Mouse (Mus musculus) stomach, embryonic 15.5 days (tissue): Measurements from ENCODE around the gene Slc6a16. TPM values are rescaled to one million over a fixed set of nuclear protein-coding genes. Genes with fewer than 3 reads are reported as not detected.
A peak's percentile ranks its signal among the peaks of the same experiment; 100 is the strongest.

Experiments
- ATAC-seq: fragments of 200-750 bp; cut with Nextera tagmentation; 2 replicates; pipeline ENCODE4 v1.8.0; 2017; ENCODE audit warnings: low read depth, moderate number of reproducible peaks, moderate TSS enrichment; ENCODE audit not compliant: insufficient read depth, low FRiP score
- H3K27ac ChIP-seq: fragments of 300-500 bp; sonication (generic); 2 replicates; pipeline ENCODE4 v1.5.1; 2015; ENCODE audit warnings: mild to moderate bottlenecking, inconsistent platforms
- H3K27me3 ChIP-seq: fragments of 300-500 bp; sonication (generic); replicated peaks from 2 replicates; pipeline ENCODE4 v1.6.1; 2015; ENCODE audit warnings: inconsistent platforms
- H3K36me3 ChIP-seq: fragments of 300-500 bp; sonication (generic); 2 replicates; pipeline ENCODE4 v1.6.1; 2015; ENCODE audit warnings: inconsistent platforms
- H3K4me1 ChIP-seq: fragments of 300-500 bp; sonication (generic); 2 replicates; pipeline ENCODE4 v1.6.1; 2015; ENCODE audit warnings: inconsistent platforms
- H3K4me2 ChIP-seq: fragments of 300-500 bp; sonication (generic); 2 replicates; pipeline ENCODE4 v1.6.1; 2015; ENCODE audit warnings: mild to moderate bottlenecking, inconsistent platforms
- H3K4me3 ChIP-seq: fragments of 300-500 bp; sonication (generic); replicated peaks from 2 replicates; pipeline ENCODE4 v1.5.1; 2015; ENCODE audit warnings: inconsistent platforms
- H3K9ac ChIP-seq: fragments of 300-500 bp; sonication (generic); 2 replicates; pipeline ENCODE4 v1.6.1; 2015; ENCODE audit warnings: inconsistent platforms
- H3K9me3 ChIP-seq: fragments of 300-500 bp; sonication (generic); 2 replicates; pipeline ENCODE4 v1.6.1; 2016; ENCODE audit warnings: inconsistent platforms
- WGBS: fragments of 180-500 bp; shearing (Covaris S2); methylation state at CpG from one replicate; pipeline ENCODE4 v1.1.7; 2015; 5-methylcytosine and 5-hydroxymethylcytosine counted together
- polyA plus RNA-seq: library from polyadenylated mRNA; unstranded; fragments of >200 nt; fragmentation: Nextera tagmentation; extraction: Ambion mirVana; gene quantifications from 2 replicates; pipeline ENCODE4 v1.2.1, GENCODE M21; 2015

Slc6a16 gene
- polyA plus RNA-seq, 1 experiment from 2014 or later, result not detected

DNA sequence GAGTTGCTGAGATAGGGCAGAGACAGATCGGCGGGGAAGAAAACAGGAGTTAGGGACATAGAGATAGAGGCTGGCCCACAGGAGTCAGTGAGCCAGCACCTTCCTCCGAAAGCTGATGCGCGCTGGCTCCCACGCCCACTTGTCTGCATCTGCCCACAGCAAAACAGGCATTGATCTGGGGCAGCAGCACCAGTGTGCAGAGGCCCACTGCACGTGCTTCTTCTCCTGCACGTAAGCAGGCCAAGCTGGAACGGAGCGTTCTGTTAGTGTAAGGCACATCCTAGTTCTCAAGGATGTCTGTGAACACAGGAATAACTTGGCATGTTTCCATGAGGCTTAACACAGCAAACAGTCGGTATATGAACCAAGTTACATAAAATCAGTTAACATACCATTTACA, 41.9 kb upstream of the Slc6a16 start:
- H3K9ac ChIP-seq, result no peak overlapping the region
- no peak for ATAC-seq
- H3K4me3 ChIP-seq, result no peak overlapping the region
- no peaks in the 10 kb centered on the region for H3K36me3 ChIP-seq
- no peaks in the 10 kb centered on the region for H3K27me3 ChIP-seq
- H3K9me3 ChIP-seq, result no peaks in the 10 kb centered on the region
- no peak overlapping the region for H3K27ac ChIP-seq
- no peaks in the 10 kb centered on the region for H3K4me1 ChIP-seq
- no peak overlapping the region for H3K4me2 ChIP-seq
- WGBS, result 75% methylated on average over 11 of the region's 11 CpGs

DNA sequence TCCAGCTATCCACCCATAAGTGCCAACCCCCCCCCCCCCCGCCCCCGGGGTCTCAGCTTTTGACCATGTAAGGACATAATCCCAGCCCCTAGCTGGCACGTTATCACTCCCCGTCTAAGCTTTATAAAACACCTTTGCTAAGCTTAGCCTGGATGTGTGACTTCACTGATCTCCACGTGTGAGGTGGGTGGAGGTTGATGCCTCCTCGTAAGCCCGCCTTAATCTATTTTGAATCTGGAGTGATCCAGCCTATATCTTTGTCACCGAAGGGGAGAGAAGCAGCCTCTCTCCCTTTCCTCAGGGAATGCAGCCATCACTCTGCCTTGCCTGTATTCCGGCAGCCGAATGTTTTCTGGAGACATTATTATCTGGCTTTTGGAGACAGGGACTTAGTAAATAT, 38.2 kb upstream of the Slc6a16 start:
- Histone ChIP-seq H3K4me1 (no peaks in the 10 kb centered on the region; the same call in 1 of the 2 replicates), H3K4me2 (no peak overlapping the region), H3K27ac (peak overlapping the region; percentile 33), H3K27me3 (no peaks in the 10 kb centered on the region), H3K9me3 (no peaks in the 10 kb centered on the region), H3K9ac (no peak overlapping the region), H3K36me3 (no peaks in the 10 kb centered on the region), H3K4me3 (no peak overlapping the region)
- ATAC-seq, result no peak
- WGBS, result 39% methylated on average over 10 of the region's 10 CpGs

DNA sequence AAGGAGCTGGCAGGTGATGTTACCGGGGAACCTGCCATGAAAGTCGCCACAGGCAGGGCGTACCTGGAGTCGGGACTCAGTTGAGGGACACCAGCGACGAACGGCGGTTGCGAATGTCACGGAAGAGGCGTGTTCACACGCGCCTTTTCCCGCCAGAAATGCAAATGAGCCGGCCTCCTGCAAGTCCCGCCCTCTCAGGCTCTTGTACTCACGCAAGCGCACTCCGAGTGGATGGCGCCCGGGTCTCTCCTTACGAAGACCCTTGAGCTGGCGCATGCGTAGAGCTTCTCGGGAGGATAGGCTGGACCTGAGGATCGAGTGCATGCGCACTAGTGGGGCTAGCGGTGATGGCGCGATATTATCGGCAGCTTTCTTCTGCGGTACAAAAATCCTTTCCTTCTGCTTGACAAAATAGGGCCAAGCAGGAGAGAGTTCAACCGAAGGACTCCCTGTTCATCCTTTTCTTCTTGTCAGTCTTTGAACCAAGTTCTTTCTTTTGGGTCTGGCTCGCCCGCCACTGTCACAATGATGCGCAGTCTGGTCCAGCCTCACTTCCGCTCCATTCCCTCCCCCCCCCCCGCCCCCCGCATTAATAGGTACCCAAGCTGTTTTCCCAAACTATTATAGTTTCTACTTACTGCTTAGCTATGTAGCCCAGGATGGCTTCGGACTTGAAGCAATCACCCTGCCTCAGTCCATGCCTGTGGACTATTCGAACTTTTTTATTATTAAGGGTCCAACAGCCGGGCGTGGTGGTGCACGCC, 36.3 kb upstream of the Slc6a16 start, which contains the start of gene Ccdc155:
Gene Ccdc155, minus strand, starts transcription at position 513 of the 764 bp plus-strand sequence.
- peak within 1 kb of the TSS; percentile 48 for H3K4me3 ChIP-seq
- H3K4me2 ChIP-seq, result peak within 1 kb of the TSS; percentile 63
- no peak within 1 kb of the TSS; the same call in 1 of the 2 replicates for H3K27ac ChIP-seq
- no peaks in the 10 kb centered on the region; the same call in 1 of the 2 replicates for H3K4me1 ChIP-seq
- 8% methylated on average over 43 of the region's 44 CpGs for WGBS
- ATAC-seq, result peak; percentile 88
- no peaks in the 10 kb centered on the region for H3K27me3 ChIP-seq
- H3K36me3 ChIP-seq, result no peaks in the 10 kb centered on the region
- no peaks in the 10 kb centered on the region for H3K9me3 ChIP-seq
- no peak within 1 kb of the TSS for H3K9ac ChIP-seq

DNA sequence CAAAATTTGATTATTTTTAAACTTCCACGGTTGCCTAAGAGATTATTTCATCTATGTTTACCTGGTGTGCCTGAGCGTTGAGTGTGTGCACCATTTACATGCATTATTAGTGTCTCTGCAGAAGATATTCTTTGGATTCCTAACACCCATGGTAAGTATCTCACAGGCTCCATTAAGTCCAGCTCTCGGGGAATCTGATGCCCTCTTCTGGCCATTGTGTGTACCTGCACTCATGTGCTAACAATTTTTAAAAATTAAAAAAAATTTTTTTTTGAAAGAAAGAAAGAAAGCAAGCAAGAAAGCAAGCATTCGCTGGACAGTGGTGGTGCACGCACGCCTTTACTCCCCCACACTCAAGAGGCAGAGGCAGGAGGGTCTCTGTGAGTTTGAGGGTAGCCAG, 32.6 kb upstream of the Slc6a16 start:
- no peak for ATAC-seq
- no peak overlapping the region for H3K9ac ChIP-seq
- H3K4me2 ChIP-seq, result no peak overlapping the region
- no peak overlapping the region for H3K27ac ChIP-seq
- H3K36me3 ChIP-seq, result no peaks in the 10 kb centered on the region
- H3K9me3 ChIP-seq, result no peaks in the 10 kb centered on the region
- WGBS, result 74% methylated on average over 6 of the region's 6 CpGs
- no peak overlapping the region for H3K4me3 ChIP-seq
- H3K27me3 ChIP-seq, result peaks cover 24% of the 10 kb centered on the region
- H3K4me1 ChIP-seq, result peaks cover 8% of the 10 kb centered on the region

DNA sequence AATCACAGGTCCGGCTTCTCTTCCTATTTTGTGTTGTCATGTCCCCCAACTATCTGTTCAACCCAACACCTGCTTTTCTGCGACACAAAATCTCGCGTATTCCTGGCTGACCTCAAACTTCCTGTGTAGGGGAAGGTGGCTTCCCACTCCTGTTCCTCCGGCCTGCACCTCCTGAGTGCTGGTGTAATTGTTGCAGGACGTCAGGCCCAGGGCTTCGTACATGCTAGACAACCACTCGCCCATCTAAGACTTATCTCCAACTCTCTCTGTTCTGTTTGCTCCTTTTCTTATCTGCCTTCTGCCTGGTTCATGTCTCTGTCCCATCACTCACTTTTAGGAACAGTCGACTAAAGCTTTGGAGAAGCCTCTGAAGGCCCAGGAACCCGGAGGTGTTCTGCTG, 29.8 kb upstream of the Slc6a16 start:
- Histone ChIP-seq H3K36me3 (no peaks in the 10 kb centered on the region), H3K9ac (no peak overlapping the region), H3K27me3 (peaks cover 24% of the 10 kb centered on the region), H3K4me2 (peak overlapping the region; percentile 51; the same call in 1 of the 2 replicates), H3K4me1 (peaks cover 8% of the 10 kb centered on the region), H3K4me3 (no peak overlapping the region), H3K9me3 (no peaks in the 10 kb centered on the region), H3K27ac (no peak overlapping the region)
- ATAC-seq, result no peak
- 50% methylated on average over 10 of the region's 10 CpGs for WGBS

DNA sequence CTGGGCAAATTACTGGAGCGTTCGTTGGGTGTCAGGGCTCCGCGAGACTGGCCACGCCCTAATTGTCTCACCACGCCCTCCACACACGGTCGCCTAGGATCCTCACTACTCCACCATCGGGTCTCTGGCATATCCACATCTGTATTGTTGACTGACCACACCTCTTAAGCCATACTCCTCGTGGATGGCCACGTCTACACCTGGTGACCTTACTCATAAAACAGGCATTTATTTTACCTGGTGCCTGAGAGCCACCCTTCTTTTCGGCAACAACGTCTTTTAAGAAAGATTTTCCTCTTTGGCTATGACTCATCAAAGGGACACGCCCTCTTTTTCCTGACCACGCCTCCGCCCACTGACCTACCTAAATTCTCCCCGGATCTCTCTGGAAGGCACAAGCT, 29.0 kb upstream of the Slc6a16 start, which contains the start of gene Dkkl1:
Gene Dkkl1, minus strand, starts transcription at position 297 of the 401 bp plus-strand sequence.
- Histone ChIP-seq H3K9me3 (no peaks in the 10 kb centered on the region), H3K4me3 (peak within 1 kb of the TSS; percentile 6; the same call in 1 of the 2 replicates), H3K36me3 (no peaks in the 10 kb centered on the region), H3K4me2 (peak within 1 kb of the TSS; percentile 51), H3K27me3 (peaks cover 24% of the 10 kb centered on the region), H3K9ac (no peak within 1 kb of the TSS), H3K4me1 (peaks cover 9% of the 10 kb centered on the region), H3K27ac (no peak within 1 kb of the TSS)
- WGBS, result 4% methylated on average over 17 of the region's 17 CpGs
- ATAC-seq, result no peak

DNA sequence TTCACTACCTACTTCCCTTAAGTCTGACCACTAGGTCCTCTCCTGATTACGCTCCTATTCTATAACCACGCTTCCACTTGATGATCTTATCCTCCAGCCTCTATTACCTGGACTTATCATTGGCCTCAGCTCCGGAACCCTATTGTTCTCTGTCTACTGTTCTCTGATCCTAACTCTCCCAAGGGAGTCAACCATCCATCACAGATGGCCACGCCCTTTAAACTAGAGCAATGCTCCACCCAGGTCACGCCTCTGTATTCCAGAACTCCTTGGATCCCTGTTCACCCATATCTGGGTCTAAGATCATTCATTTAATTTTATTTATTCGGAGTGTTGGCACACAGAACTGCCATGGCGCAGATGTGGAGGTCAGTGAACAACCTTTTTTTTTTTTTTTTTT, 28.5 kb upstream of the Slc6a16 start:
- Histone ChIP-seq H3K4me1 (peaks cover 14% of the 10 kb centered on the region), H3K27me3 (peaks cover 24% of the 10 kb centered on the region), H3K27ac (no peak overlapping the region), H3K9me3 (no peaks in the 10 kb centered on the region), H3K9ac (no peak overlapping the region), H3K4me2 (peak overlapping the region; percentile 51), H3K36me3 (no peaks in the 10 kb centered on the region), H3K4me3 (peak overlapping the region; percentile 6; the same call in 1 of the 2 replicates)
- WGBS, result 70% methylated on average over 7 of the region's 7 CpGs
- ATAC-seq, result no peak

DNA sequence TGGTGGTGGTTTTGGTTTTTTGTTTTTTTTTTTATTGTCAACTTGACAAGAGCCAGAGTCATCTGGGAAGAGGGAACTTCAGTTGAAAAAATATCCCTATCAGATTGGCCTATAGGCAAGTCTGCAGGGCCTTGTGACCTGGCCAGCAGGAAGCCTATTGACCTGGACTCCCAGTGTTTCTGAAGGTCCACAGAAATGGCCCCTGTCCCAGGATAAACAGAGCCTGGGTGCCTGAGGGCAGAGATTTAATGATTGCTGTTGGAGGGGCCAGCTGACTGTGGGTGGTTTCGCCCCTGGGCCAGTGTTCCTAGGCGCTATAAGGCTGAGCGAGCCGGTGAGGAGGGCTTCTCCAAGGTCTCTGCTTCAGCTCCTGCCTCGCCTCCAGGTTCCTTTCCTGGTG, 27.2 kb upstream of the Slc6a16 start:
- Histone ChIP-seq H3K4me2 (no peak overlapping the region), H3K4me3 (no peak overlapping the region), H3K27ac (no peak overlapping the region; the same call in 1 of the 2 replicates), H3K27me3 (peaks cover 24% of the 10 kb centered on the region), H3K9me3 (no peaks in the 10 kb centered on the region), H3K36me3 (peaks cover 5% of the 10 kb centered on the region; the same call in 1 of the 2 replicates), H3K4me1 (peaks cover 21% of the 10 kb centered on the region), H3K9ac (no peak overlapping the region)
- no peak for ATAC-seq
- WGBS, result 71% methylated on average over 5 of the region's 5 CpGs

DNA sequence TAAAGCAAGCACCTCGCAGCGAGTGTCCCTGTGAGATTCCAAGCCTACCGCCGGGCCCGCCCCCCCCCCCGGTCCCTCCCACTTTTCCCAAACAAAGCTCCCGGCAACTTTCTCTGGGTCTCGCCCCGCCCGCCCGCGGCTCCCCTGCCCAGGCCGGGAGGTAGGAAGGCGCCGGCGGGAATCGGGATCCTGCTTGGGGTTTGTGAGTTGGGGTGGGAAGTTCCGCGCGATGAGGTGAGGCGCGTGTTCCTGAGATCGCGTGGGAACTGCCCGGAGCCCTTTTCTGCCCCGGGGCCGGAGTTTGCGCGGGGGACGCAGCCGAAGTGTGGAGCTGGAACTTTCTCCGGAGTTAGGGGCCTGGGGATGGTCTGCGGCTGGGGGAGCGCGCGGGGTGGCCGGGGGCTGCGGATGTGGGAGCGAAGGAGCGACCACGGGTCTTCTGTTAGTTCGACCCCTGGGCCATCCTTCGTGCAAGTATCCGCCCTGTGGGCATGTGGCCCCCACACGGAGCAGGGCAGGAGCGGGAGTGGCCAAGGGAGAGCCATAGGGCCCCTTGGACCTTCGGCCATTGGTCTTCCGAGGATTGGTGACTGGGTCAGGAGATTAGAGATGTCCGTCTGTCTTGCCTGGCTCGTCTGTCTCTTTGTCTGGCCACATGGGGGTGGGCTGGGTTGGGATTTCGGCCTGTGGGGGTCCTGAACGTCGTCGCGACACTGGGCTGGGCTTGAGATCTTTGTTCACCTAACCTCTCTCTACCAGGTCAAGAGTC, 25.0 kb upstream of the Slc6a16 start, which contains the start of gene Tead2:
Gene Tead2, plus strand, starts transcription at position 81 of the 769 bp plus-strand sequence.
- Histone ChIP-seq H3K36me3 (peaks cover 23% of the 10 kb centered on the region), H3K9ac (peak within 1 kb of the TSS; percentile 82), H3K4me1 (peaks cover 21% of the 10 kb centered on the region), H3K27me3 (peaks cover 16% of the 10 kb centered on the region), H3K27ac (peak within 1 kb of the TSS; percentile 94), H3K4me3 (peak within 1 kb of the TSS; percentile 83), H3K4me2 (peak within 1 kb of the TSS; percentile 60), H3K9me3 (no peaks in the 10 kb centered on the region)
- peak; percentile 44; the same call in 1 of the 2 replicates for ATAC-seq
- WGBS, result under 1% methylated on average over 55 of the region's 55 CpGs

DNA sequence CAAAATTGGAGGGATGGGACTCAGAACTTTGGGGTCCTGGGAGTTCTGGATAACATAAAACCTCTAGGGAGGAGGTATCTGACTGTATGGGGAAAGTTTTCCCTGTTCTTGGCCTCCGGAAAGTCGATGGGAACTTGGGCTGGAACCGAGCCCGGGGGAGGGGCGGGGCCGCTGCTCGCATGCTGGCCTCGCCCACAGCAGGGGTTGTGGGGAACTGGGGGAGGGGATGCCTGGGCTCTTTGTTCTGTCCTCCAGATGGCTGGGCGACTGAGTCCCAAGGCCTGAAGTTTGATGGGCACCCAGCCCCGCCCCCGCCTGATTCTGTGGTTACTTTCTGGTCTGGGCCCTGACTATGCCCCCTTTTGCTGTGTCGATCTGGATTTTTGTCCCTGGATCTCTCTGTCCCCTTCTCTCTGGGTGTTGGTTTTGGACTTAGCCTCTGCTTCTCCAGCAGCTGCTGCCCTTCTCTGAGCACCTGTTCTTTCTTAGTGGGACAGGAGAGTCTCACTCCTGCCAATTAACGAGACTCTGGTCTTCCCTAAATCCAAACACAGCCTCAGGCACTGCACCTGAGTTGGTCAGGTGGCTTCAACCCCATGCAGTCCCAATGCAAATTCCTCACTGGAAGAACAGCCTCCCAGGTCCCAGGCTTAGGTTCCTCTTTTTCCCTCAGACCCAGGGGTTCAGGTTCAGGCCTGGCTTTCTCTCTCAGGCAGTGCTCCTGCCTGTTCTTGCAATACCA, 24.3 kb upstream of the Slc6a16 start:
- peak; percentile 80 for ATAC-seq
- Histone ChIP-seq H3K27me3 (peaks cover 9% of the 10 kb centered on the region), H3K9ac (peak overlapping the region; percentile 82), H3K4me3 (peak overlapping the region; percentile 83), H3K4me2 (peak overlapping the region; percentile 60), H3K27ac (peak overlapping the region; percentile 94), H3K4me1 (peaks cover 19% of the 10 kb centered on the region), H3K36me3 (peaks cover 29% of the 10 kb centered on the region), H3K9me3 (no peaks in the 10 kb centered on the region)
- WGBS, result under 1% methylated on average over 13 of the region's 13 CpGs

DNA sequence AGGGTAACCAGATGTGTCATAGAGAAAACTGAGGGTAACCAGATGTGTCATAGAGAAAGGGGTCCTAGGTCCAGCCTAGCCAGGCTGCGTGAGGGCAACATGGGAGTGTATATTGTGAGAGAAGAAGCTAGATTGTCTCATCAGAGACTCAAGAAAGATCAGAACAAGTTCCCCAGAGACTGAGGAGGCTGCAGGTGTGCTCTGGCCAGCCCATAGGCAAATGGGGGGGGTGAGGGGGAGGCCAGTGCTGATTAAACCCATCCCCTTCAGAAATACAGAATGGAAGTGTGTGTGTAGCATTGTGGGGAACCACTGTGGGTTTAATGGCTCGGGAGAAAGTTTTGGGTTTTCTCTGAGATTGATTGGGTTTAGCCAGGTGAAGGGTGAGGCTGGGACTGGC, 19.2 kb upstream of the Slc6a16 start:
- peaks cover 68% of the 10 kb centered on the region for H3K36me3 ChIP-seq
- H3K27ac ChIP-seq, result no peak overlapping the region
- H3K27me3 ChIP-seq, result no peaks in the 10 kb centered on the region
- no peak overlapping the region for H3K4me3 ChIP-seq
- no peaks in the 10 kb centered on the region for H3K9me3 ChIP-seq
- H3K4me2 ChIP-seq, result no peak overlapping the region
- WGBS, result 80% methylated on average over 2 of the region's 2 CpGs
- H3K4me1 ChIP-seq, result peaks cover 13% of the 10 kb centered on the region
- no peak overlapping the region for H3K9ac ChIP-seq
- no peak for ATAC-seq
